Mouse (Mus musculus): ENCODE data around the gene Ptprm. TPM values are rescaled to one million over a fixed set of nuclear protein-coding genes. Genes with fewer than 3 reads are reported as not detected.

The Ptprm gene
- polyA plus RNA-seq, 2 experiments = 15.8 to 21.8 TPM

DNA sequence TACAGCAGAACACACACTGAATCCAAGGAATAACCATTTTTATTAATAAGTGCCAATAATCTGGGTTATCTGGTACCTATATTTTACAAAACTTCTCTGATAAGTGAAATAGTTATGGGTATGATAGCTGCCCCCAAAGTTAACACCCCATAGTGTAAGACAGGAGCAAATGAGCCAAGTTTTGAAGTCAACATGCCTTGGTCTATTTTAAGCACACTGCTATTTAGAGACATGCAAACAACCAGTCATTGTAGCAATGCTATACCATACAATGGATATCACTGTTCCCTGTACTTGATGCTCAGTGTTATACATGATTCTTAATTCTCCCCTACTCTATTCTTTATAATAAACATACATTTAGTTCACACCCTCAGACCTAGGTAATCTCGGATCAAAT is 366.2 kb downstream of the Ptprm start:
- DNase-seq (ENCODE audit: low spot score) (no peak), ATAC-seq (ENCODE audit: low FRiP score, low read depth) (no peak)
- no peak overlapping the region for H3K4me3 ChIP-seq (replicated peaks; ENCODE audit: low read length)
- H3K27ac ChIP-seq (replicated peaks; ENCODE audit: low read depth, low read length) = no peak overlapping the region
- H3K27me3 ChIP-seq (ENCODE audit: control insufficient read depth, insufficient read depth, low read length) = no peaks in the 10 kb centered on the region
- no peaks in the 10 kb centered on the region for H3K4me1 ChIP-seq (ENCODE audit: control insufficient read depth, insufficient read depth, low read length)
- H3K9me3 ChIP-seq (ENCODE audit: control insufficient read depth, low read length) = no peaks in the 10 kb centered on the region
- TF ChIP-seq POLR2A (IDR thresholded peaks at IDR 0.05; ENCODE audit: borderline replicate concordance, extremely low read depth, insufficient read depth, insufficient read length) = no peak
- H3K36me3 ChIP-seq (ENCODE audit: control insufficient read depth, insufficient read depth, low read length) = no peaks in the 10 kb centered on the region
- no peak overlapping the region for H3K4me2 ChIP-seq (replicated peaks; ENCODE audit: low read depth, low read length, severe bottlenecking)
- H3K9ac ChIP-seq (ENCODE audit: low read depth, low read length, severe bottlenecking) = no peak overlapping the region
- WGBS = 89% methylated on average over 1 of the region's 1 CpGs

GRCm38 (mm10) chr17:66981649-66982048 is 372.6 kb downstream of the Ptprm start:
- TF ChIP-seq POLR2A (IDR thresholded peaks at IDR 0.05; ENCODE audit: borderline replicate concordance, extremely low read depth, insufficient read depth, insufficient read length) = no peak
- Histone ChIP-seq H3K4me1 (ENCODE audit: control insufficient read depth, insufficient read depth, low read length) (no peaks in the 10 kb centered on the region), H3K4me2 (replicated peaks; ENCODE audit: low read depth, low read length, severe bottlenecking) (no peak overlapping the region), H3K36me3 (ENCODE audit: control insufficient read depth, insufficient read depth, low read length) (no peaks in the 10 kb centered on the region), H3K27me3 (ENCODE audit: control insufficient read depth, insufficient read depth, low read length) (no peaks in the 10 kb centered on the region), H3K27ac (replicated peaks; ENCODE audit: low read depth, low read length) (no peak overlapping the region), H3K9ac (ENCODE audit: low read depth, low read length, severe bottlenecking) (no peak overlapping the region), H3K4me3 (replicated peaks; ENCODE audit: low read length) (no peak overlapping the region), H3K9me3 (ENCODE audit: control insufficient read depth, low read length) (no peaks in the 10 kb centered on the region)
- WGBS = 78% methylated on average over 2 of the region's 2 CpGs
- no peak for ATAC-seq (ENCODE audit: low FRiP score, low read depth)
- DNase-seq (ENCODE audit: low spot score) = no peak

DNA sequence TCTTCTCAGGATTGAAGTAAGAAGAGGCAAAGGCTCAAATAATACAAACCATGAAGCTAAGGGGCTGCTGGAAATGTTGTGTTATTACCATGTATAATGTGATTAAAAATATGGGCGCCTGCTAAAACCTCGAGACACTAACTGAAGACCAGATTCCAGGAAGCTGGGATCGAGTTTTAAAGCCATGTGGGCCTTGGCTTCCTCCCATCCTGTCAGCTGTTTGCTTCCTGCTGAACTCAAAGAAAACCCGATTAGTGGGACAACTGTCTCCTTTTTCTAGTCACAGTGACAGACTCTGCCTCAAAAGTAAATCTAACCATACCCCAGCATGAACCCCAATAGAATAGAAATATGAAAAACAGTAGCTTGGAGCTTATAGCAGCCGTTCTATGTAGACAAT is 374.3 kb downstream of the Ptprm start:
- WGBS = 48% methylated on average over 5 of the region's 5 CpGs
- Histone ChIP-seq H3K9me3 (ENCODE audit: control insufficient read depth, low read length) (no peaks in the 10 kb centered on the region), H3K27ac (replicated peaks; ENCODE audit: low read depth, low read length) (no peak overlapping the region), H3K4me2 (replicated peaks; ENCODE audit: low read depth, low read length, severe bottlenecking) (no peak overlapping the region), H3K4me1 (ENCODE audit: control insufficient read depth, insufficient read depth, low read length) (no peaks in the 10 kb centered on the region), H3K9ac (ENCODE audit: low read depth, low read length, severe bottlenecking) (no peak overlapping the region), H3K4me3 (replicated peaks; ENCODE audit: low read length) (no peak overlapping the region), H3K36me3 (ENCODE audit: control insufficient read depth, insufficient read depth, low read length) (no peaks in the 10 kb centered on the region), H3K27me3 (ENCODE audit: control insufficient read depth, insufficient read depth, low read length) (no peaks in the 10 kb centered on the region)
- TF ChIP-seq POLR2A (IDR thresholded peaks at IDR 0.05; ENCODE audit: borderline replicate concordance, extremely low read depth, insufficient read depth, insufficient read length) = no peak
- ATAC-seq (ENCODE audit: low FRiP score, low read depth) (no peak), DNase-seq (ENCODE audit: low spot score) (no peak)

DNA sequence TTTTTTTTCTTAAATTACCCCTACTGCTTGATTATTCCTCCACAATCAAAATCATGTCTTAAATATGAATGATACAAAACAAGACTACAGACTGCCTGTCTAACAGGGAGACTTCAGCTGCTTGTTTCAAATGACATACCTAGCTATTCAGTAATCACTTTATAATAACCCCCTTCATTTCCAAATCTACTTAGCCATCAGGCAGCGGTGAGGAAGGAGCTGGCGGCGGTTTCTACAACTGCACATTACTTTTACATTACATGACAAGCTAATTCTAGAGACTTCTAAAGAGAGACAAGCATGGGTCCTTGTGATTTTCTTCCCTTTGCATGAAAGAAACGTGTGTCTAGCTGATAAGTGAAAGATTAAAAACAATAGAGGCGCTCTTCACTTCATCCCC is 377.8 kb downstream of the Ptprm start:
- Histone ChIP-seq H3K4me3 (replicated peaks; ENCODE audit: low read length) (no peak overlapping the region), H3K9ac (ENCODE audit: low read depth, low read length, severe bottlenecking) (no peak overlapping the region), H3K9me3 (ENCODE audit: control insufficient read depth, low read length) (no peaks in the 10 kb centered on the region), H3K27ac (replicated peaks; ENCODE audit: low read depth, low read length) (no peak overlapping the region), H3K36me3 (ENCODE audit: control insufficient read depth, insufficient read depth, low read length) (no peaks in the 10 kb centered on the region), H3K4me2 (replicated peaks; ENCODE audit: low read depth, low read length, severe bottlenecking) (no peak overlapping the region), H3K27me3 (ENCODE audit: control insufficient read depth, insufficient read depth, low read length) (no peaks in the 10 kb centered on the region), H3K4me1 (ENCODE audit: control insufficient read depth, insufficient read depth, low read length) (no peaks in the 10 kb centered on the region)
- TF ChIP-seq POLR2A (IDR thresholded peaks at IDR 0.05; ENCODE audit: borderline replicate concordance, extremely low read depth, insufficient read depth, insufficient read length) = no peak
- ATAC-seq (ENCODE audit: low FRiP score, low read depth) (no peak), DNase-seq (ENCODE audit: low spot score) (no peak)
- 84% methylated on average over 5 of the region's 5 CpGs for WGBS

GRCm38 (mm10) chr17:66972976-66973375 is 381.3 kb downstream of the Ptprm start:
- Histone ChIP-seq H3K4me3 (replicated peaks; ENCODE audit: low read length) (no peak overlapping the region), H3K36me3 (ENCODE audit: control insufficient read depth, insufficient read depth, low read length) (no peaks in the 10 kb centered on the region), H3K9ac (ENCODE audit: low read depth, low read length, severe bottlenecking) (no peak overlapping the region), H3K27me3 (ENCODE audit: control insufficient read depth, insufficient read depth, low read length) (no peaks in the 10 kb centered on the region), H3K4me1 (ENCODE audit: control insufficient read depth, insufficient read depth, low read length) (no peaks in the 10 kb centered on the region), H3K27ac (replicated peaks; ENCODE audit: low read depth, low read length) (no peak overlapping the region), H3K4me2 (replicated peaks; ENCODE audit: low read depth, low read length, severe bottlenecking) (no peak overlapping the region), H3K9me3 (ENCODE audit: control insufficient read depth, low read length) (no peaks in the 10 kb centered on the region)
- ATAC-seq (ENCODE audit: low FRiP score, low read depth) (no peak), DNase-seq (ENCODE audit: low spot score) (no peak)
- no peak for TF ChIP-seq POLR2A (IDR thresholded peaks at IDR 0.05; ENCODE audit: borderline replicate concordance, extremely low read depth, insufficient read depth, insufficient read length)
- WGBS = 82% methylated on average over 3 of the region's 3 CpGs

GRCm38 (mm10) chr17:66960986-66961385 is 393.3 kb downstream of the Ptprm start:
- H3K9me3 ChIP-seq (ENCODE audit: control insufficient read depth, low read length) = no peaks in the 10 kb centered on the region
- H3K9ac ChIP-seq (ENCODE audit: low read depth, low read length, severe bottlenecking) = no peak overlapping the region
- ATAC-seq (ENCODE audit: low FRiP score, low read depth) (no peak), DNase-seq (ENCODE audit: low spot score) (no peak)
- no peak overlapping the region for H3K4me2 ChIP-seq (replicated peaks; ENCODE audit: low read depth, low read length, severe bottlenecking)
- H3K4me3 ChIP-seq (replicated peaks; ENCODE audit: low read length) = no peak overlapping the region
- no peaks in the 10 kb centered on the region for H3K27me3 ChIP-seq (ENCODE audit: control insufficient read depth, insufficient read depth, low read length)
- TF ChIP-seq POLR2A (IDR thresholded peaks at IDR 0.05; ENCODE audit: borderline replicate concordance, extremely low read depth, insufficient read depth, insufficient read length) = no peak
- no peaks in the 10 kb centered on the region for H3K36me3 ChIP-seq (ENCODE audit: control insufficient read depth, insufficient read depth, low read length)
- 65% methylated on average over 5 of the region's 5 CpGs for WGBS
- no peak overlapping the region for H3K27ac ChIP-seq (replicated peaks; ENCODE audit: low read depth, low read length)
- H3K4me1 ChIP-seq (ENCODE audit: control insufficient read depth, insufficient read depth, low read length) = no peaks in the 10 kb centered on the region

Measured in limb, embryonic 14.5 days (tissue).